Comparison of ENCODE assay signal across 8 mouse cellular contexts in genomic region chr1:189922721-189923120, GRCm38 (mm10). TPM values are rescaled to one million over a fixed set of nuclear protein-coding genes. Genes with fewer than 3 reads are reported as not detected.
DNase-seq lines count a peak whose midpoint lies in the region; ATAC-seq lines count a peak whose summit lies in the region.

No protein-coding gene starts in this region.

- peak overlapping the region; percentile 79 for H3K9ac ChIP-seq in lung, embryonic 15.5 days
- H3K9ac ChIP-seq in forebrain, embryonic 15.5 days (replicated peaks) = peak overlapping the region; percentile 73
- peak overlapping the region; percentile 95 for H3K9ac ChIP-seq in neural tube, embryonic 14.5 days (replicated peaks; ENCODE audit: low read depth, low read length)

- no peaks in the 10 kb centered on the region for H3K9me3 ChIP-seq in lung, embryonic 15.5 days
- no peaks in the 10 kb centered on the region for H3K9me3 ChIP-seq in forebrain, embryonic 15.5 days
- no peaks in the 10 kb centered on the region for H3K9me3 ChIP-seq in neural tube, embryonic 14.5 days (ENCODE audit: control insufficient read depth, low read length)

- no peak for DNase-seq in lung, postnatal 10 days
- peak; percentile 69 for DNase-seq in kidney, postnatal 14 days
- no peak for DNase-seq in thymus, postnatal 0 days (ENCODE audit: low spot score)
- DNase-seq in right cerebral cortex, postnatal 36 days (ENCODE audit: low spot score in 2 of 2) = no peak

- H3K27ac ChIP-seq in lung, embryonic 15.5 days = 0 out of 2 replicates have a peak overlapping the region, but pooled peaks have one; percentile 71
- H3K27ac ChIP-seq in forebrain, embryonic 15.5 days (replicated peaks) = no peak overlapping the region
- H3K27ac ChIP-seq in neural tube, embryonic 14.5 days (ENCODE audit: low read depth, low read length) = no peak overlapping the region

- no peaks in the 10 kb centered on the region for H3K36me3 ChIP-seq in lung, embryonic 15.5 days
- no peaks in the 10 kb centered on the region for H3K36me3 ChIP-seq in forebrain, embryonic 15.5 days
- H3K36me3 ChIP-seq in neural tube, embryonic 14.5 days (ENCODE audit: control insufficient read depth, insufficient read depth, low read length) = no peaks in the 10 kb centered on the region

- peak overlapping the region; percentile 86 for H3K4me3 ChIP-seq in lung, embryonic 15.5 days
- H3K4me3 ChIP-seq in forebrain, embryonic 15.5 days = peak overlapping the region; percentile 72
- H3K4me3 ChIP-seq in neural tube, embryonic 14.5 days (ENCODE audit: low read depth, low read length) = peak overlapping the region; percentile 77

- peak overlapping the region; percentile 94 for H3K4me2 ChIP-seq in lung, embryonic 15.5 days
- peak overlapping the region; percentile 92 for H3K4me2 ChIP-seq in forebrain, embryonic 15.5 days (replicated peaks)
- H3K4me2 ChIP-seq in neural tube, embryonic 14.5 days (ENCODE audit: low read depth, low read length) = peak overlapping the region; percentile 87

- no peaks in the 10 kb centered on the region for H3K27me3 ChIP-seq in lung, embryonic 15.5 days
- no peaks in the 10 kb centered on the region for H3K27me3 ChIP-seq in forebrain, embryonic 15.5 days
- H3K27me3 ChIP-seq in neural tube, embryonic 14.5 days (ENCODE audit: control insufficient read depth, insufficient read depth, low read length) = no peaks in the 10 kb centered on the region

- WGBS in lung, embryonic 15.5 days = 23% methylated on average over 9 of the region's 9 CpGs
- 12% methylated on average over 9 of the region's 9 CpGs for WGBS in forebrain, embryonic 15.5 days
- 15% methylated on average over 9 of the region's 9 CpGs for WGBS in neural tube, embryonic 14.5 days

- ATAC-seq in lung, embryonic 15.5 days (ENCODE audit: borderline replicate concordance, extremely low read depth, low FRiP score, low TSS enrichment) = no peak
- peak; percentile 9; the same call in 1 of the 2 replicates for ATAC-seq in forebrain, embryonic 15.5 days (replicated peaks)
- ATAC-seq in neural tube, embryonic 14.5 days (ENCODE audit: low read depth) = no peak
- no peak for ATAC-seq in CD4-positive, CD25-positive, alpha-beta regulatory T cell, adult 4 months

- H3K4me1 ChIP-seq in lung, embryonic 15.5 days = peaks cover 21% of the 10 kb centered on the region
- H3K4me1 ChIP-seq in forebrain, embryonic 15.5 days = peaks cover 25% of the 10 kb centered on the region
- H3K4me1 ChIP-seq in neural tube, embryonic 14.5 days (ENCODE audit: control insufficient read depth, insufficient read depth, low read length) = peaks cover 12% of the 10 kb centered on the region

RNA-seq across cellular contexts. Expression of gene Smyd2, which starts 0.6 kb away (rescaled TPM):
- polyA plus RNA-seq in lung, embryonic 15.5 days (2015; fragmentation: Nextera tagmentation; extraction: Ambion mirVana) = 98.5 and 99.1 TPM in 2 replicates
- polyA plus RNA-seq in forebrain, embryonic 15.5 days (2015; fragmentation: Nextera tagmentation; extraction: Ambion mirVana) = 65.8 and 69.9 TPM in 2 replicates
- polyA plus RNA-seq in neural tube, embryonic 14.5 days (2014; fragmentation: Nextera tagmentation; extraction: Ambion mirVana) = 80.0 and 96.8 TPM in 2 replicates
- polyA plus RNA-seq in CD4-positive, CD25-positive, alpha-beta regulatory T cell, adult 4 months (2017; shearing (Covaris generic)) = 1 to 10 TPM; 6.7 to 8.9 TPM
- polyA plus RNA-seq in thymus, postnatal 0 days (2015; fragmentation: Nextera tagmentation; extraction: Ambion mirVana) = 64.7 and 64.9 TPM in 2 replicates
